Mouse (Mus musculus): ENCODE results near the gene BC037034.

Gene BC037034

DNA sequence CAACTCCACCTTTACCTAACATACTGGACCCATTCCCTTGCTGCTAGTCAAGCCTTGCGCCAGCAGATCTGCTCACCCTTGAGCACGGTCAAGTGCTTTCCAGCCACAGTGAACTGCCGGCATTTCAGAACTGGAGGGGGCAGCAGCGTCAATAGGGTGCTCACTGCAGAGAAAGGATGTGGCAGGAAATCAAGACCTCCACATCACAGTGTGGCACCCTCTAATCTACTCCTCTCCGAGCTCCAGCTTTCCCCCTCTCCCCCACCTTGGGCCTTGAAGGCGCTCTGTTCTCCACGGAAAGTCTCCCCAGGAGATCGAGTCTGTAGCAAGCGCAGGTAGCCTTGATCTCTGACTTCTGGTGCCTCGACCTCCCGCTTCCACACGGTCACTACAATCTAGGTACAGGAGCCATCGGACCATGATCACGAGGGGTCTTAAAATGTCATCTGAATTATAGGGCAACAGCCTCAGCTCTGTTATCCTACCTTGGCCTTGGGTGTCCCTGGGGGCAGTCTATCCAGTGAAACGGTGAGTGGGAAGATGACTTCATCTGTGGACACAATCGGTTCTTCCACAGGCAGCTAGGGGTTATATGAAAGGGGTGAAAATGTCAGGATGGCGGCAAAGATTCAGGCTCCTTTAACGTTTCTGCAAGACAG, 1.1 kb downstream of the BC037034 start:
- CTCF ChIA-PET: interaction anchor here (1.1 kb wide), 1 partner anchor 18 kb away, joined by 4 read pairs; no protein-coding TSS in a partner anchor

DNA sequence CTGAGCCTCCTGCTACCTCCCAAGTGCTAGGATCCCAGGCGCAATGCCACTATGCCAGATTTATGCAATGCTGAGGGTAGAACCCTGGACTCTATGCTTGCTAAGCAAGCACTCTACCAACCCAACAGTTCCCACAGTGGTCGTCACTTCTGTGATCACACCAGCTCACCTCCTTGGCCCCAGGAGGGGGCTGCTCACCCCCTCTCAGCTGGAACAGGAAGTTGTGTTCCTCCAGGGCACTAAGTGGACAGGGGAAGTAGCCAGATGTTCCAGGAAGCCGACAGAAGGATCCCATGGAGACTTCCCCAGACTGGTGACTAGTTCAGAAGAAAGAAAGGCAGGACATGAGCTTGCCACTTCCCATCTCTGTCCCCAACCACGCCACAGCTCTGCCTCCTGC, 1.8 kb downstream of the BC037034 start:
- CTCF ChIA-PET: no interaction called here

DNA sequence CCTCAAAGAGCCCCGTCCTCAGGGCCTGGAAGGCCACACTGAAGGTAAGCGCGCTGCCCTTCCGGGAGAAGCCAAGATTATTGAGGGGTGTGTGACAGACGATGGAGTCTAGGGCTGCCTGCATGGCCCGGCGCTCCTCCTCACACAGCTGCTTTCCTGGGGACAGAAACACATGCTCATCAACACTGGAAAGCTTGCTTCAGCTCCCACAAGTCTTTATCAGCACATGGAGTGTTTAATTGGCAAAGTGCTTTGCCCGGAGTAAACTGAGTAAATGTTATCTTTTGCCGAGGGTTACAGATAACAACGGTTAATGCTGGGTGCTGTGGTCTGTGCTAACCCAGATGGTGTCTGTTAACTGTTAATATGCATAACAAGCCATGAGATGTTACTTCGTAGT, 3.0 kb downstream of the BC037034 start:
- CTCF ChIA-PET: no interaction called here

DNA sequence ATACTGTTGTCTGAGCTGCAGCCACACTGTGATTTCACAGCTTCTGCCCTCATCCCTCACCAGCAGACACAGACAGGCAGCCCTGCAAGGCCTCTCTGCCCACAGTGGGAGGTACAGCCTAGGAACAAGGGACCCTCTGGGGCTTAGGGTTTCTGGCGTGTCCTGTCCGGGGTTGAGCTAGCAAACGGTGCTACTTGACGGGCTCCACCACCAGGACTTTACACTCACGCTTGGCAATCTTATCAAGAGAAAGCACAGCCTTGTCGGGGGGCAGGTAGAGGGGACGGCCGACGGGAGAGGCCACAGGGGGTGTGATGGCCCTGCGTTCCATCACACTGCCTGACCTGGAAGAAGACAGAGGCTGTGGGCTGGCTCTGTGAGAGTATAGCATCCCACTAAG, 3.8 kb downstream of the BC037034 start:
- CTCF ChIA-PET: no interaction called here

DNA sequence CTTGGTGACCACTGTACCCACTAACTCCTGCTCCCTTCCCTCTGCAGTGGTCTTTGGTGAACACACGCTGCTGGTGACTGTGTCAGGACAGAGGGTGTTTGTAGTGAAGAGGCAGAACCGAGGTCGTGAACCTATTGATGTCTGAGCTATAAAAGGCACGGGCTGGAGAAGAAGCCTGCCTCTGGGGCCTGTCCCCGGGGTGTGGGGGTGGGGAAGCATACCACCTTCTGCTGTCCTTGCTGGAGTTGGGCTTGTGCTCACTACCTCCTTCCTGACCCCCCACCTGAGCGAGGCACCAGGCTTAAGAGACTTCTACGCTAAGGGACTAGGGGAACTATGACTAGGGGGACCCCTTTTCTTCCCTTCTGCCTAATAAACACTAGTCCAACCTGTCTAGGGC, 4.8 kb downstream of the BC037034 start:
- CTCF ChIA-PET: no interaction called here

DNA sequence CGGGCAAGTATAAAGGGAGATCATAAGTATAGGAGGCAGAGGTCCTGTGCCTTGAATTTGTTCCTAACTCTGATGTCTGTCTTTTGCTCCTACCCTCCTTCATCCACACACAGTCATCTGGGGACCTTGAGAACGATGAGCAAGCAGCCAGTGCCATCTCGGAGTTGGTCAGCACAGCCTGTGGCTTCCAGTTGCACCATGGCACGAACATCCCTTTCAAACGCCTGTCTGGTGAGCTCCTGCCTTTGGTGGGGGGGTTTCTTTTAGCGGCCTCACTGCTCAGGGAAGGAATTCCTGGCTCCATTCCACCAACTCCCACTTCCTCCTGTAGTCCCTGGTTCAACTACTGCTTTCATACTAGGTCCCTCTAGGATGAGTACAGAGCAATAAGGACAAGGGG, 5.3 kb downstream of the BC037034 start:
- CTCF ChIA-PET: no interaction called here

DNA sequence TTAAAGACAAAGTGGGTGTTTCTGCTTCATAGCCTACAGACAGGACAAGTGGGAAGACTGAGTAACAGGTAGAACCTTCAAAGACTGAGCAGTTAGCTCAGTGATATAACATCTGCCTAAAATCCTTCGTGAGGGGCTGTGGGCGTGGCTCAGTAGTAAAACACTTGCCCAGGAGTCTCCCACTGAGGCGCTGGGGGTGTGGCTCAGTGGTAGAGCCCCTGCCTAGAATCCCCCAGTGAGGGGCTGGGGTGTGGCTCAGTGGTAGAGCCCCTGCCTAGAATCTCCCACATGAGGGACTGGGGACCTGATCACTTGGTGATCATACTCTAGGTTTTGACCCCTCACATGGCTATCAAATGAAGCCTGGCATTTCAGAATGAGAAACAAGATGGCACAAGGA, 5.8 kb downstream of the BC037034 start:
- CTCF ChIA-PET: interaction anchor here (0.7 kb wide), 1 partner anchor 29 kb away, joined by 3 read pairs; no protein-coding TSS in a partner anchor

DNA sequence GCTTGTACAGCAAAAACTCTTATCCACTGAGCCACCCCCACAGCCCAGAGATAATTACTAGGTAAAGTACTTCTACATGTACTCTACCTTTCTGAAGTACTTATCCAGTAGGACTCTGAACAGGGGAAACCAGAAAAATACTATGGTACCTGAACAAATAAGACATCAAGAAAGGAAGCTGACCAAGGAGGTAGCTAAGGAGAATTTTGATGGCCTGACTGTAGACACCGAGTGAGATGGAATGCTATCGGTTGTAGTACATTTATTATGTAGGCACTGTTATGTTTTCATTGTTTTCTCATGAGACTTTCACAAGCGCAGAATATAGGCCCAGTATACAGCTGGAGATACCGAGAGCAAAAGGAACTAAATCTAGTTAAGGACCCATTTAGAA, 6.3 kb downstream of the BC037034 start:
- CTCF ChIA-PET: interaction anchor here (0.7 kb wide), 1 partner anchor 29 kb away, joined by 3 read pairs; no protein-coding TSS in a partner anchor

DNA sequence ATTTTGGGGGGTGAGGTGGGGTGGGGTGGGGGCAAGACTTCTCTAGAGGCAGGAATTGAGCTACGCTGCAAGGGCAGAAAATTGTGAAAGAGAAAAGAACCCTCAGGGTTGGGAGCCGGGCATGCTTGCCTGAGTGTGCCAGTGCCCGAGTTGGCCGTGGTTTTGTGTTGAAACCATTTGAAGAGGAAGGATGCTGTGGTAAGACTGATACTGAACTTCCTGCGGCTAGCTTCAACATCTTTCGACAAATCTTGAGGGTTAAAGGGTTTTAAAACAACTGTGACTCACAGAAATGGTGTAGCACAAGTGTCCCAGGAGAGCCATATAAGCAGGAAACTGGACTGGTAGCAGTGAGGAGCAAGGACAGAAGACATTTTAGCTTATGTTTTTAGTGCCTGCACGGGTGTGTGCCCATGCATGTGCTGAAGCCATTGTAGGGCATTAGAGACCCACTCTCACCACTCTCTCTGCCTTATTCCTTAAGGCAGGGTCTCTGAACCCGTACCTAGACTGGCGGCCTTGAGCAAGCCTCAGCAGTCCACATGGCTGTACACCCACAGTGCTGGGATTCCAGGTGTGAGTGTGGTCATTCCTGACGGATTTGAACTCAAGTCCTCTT, 6.8 kb downstream of the BC037034 start:
- CTCF ChIA-PET: interaction anchor here (0.7 kb wide), 1 partner anchor 28 kb away, joined by 3 read pairs; no protein-coding TSS in a partner anchor

DNA sequence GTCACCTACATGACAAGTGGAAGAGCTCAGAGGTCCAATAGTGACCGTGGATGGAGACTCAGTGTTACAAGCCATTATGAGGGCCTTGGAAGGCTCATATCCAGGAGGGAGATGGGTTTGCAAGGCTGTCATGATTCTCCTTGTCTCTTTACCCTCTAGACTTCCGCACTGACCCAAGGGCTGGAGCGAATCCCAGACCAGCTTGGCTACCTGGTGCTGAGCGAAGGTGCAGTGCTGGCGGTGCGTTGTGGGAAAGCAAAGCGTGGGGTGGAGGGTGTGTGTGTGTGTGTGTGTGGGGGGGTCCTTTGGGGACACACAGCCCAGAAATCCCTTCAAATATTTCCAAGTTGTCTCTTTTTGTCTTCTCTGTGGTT, 7.8 kb downstream of the BC037034 start:
- CTCF ChIA-PET: no interaction called here

DNA sequence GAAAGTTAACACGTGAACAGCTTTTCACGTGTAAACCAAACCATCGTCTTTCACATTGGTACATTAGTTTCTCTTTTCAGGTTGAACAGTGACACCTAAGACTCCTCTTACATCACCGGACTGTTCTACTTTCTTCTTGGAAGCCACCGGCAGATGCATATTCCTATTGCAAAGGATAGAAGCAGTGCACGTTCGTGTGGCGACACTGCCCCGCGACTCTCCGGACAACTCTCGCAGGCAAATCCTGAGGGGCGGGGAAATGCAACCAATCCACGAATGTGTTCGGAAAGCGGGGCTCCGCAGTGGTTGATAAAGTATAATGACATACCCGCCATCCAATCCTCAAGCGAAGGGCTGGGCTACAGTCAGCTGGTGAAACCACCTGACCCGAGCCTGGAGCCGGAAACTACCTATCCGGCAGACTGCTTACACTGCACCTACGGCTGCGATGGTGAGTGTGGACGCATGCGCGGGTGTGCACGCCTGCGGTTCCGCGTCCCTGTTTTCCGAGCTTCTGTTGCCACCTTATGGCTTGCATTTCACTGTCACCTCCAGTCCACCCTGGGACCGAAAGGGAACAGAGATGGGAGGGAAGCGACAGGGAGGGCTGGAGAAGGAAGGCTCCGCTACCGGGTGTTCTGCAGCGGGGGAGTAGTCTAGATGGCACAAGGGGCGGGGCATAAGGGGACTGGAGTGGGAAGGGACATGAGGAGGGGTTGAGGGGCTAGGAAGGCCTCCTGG, 8.3 kb downstream of the BC037034 start, which contains the start of gene Lamtor4:
TSS of gene Lamtor4 (plus strand) at position 130 of the 741 bp plus-strand sequence.
- CTCF ChIA-PET: no interaction called here

DNA sequence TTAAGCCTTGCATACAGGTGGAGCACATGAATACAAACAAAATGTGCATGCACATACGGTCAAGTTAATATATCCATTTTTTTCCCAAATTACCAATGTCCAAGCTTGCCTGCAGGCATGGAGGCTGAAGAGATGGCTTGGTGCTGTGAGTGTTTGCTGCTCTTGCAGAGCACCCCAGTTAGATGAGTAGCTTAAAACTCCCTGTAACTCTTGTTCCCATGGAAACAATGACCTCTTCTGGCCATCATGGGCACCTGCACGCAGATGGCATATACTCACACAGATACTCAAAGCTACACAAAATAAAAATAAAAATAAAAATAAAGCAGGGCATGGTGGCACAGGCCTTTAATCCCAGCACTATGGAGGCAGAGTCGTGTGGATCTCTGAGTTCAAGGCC, 10.8 kb downstream of the BC037034 start:
- CTCF ChIA-PET: interaction anchor here (1.2 kb wide), 1 partner anchor 31 kb away, joined by 3 read pairs; no protein-coding TSS in a partner anchor

DNA sequence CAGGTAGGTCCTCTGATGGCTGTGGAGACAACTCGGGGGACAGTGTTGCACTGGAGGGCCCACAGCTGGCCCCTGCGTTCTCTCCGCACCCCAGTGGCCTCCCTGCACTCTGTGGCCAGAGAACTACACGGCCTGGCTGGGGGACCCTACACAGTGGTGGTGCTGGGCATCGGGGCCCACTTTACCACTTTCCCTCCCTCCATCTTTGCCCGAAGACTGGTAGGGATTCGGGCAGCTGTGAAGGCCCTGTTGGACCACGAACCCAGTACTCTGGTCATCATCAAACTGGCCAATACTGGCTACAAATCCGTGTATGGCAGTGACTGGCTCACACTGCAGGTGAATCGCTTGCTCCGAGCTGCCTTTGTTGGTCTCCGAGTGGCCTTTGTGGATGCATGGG, 12.7 kb downstream of the BC037034 start:
- CTCF ChIA-PET: no interaction called here

DNA sequence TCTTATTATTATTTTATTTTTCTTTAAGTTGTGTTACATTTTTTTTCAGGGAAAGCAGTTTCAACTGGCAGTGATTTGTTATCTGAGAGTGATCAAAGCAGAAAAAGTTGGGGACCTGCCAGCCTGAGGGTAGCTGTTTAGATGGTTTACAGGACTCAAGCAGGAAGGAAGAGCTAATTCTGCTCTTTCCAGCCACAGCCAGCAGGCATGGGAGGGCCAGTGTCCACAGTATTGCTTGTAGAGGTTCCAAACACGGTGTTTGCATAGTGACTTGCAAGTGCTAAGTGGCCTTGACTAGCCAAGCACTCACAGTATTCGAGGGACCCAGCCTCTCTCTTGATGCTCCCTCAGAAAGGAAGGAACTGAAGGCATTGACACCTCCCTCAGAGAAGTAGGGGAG, 22.3 kb downstream of the BC037034 start:
- CTCF ChIA-PET: no interaction called here

DNA sequence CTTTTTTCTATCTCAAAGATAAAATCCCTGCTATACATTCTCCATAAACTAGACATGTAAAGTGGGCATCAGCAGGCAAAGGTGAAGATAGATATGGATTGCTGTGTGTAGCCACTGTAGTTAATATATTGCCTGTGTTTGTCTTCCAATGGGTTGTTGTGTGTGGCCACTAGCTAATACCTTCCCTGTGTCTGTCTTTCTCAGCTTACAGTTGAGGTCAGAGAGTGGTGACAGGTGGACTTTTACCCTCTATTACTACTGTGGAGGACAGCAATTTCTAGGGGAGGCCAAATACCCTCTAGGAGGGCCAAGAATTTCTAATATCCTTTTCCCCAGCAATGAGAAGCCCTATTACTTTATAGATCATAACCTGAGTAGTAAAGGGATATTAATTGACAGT, 29.6 kb downstream of the BC037034 start:
- CTCF ChIA-PET: no interaction called here

DNA sequence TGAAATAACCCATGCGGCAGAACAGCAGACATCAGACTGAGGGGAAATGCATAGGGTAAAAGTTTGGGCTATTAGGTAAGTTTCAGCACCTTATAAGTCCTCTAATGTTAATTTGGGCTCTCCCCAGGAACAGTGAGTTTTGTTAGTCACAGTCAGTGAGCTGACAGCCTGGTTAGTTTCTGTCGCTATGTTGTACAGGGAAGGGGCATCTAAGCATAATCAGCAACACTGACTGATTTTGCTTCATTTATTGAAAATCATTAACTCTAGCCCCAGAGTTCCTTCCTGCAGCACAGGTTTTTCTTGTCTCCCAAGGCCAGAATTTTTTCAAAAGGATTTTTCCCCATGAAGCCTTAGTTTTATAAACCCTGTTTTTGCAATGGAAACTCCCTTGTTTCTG, 30.1 kb downstream of the BC037034 start:
- CTCF ChIA-PET: no interaction called here

DNA sequence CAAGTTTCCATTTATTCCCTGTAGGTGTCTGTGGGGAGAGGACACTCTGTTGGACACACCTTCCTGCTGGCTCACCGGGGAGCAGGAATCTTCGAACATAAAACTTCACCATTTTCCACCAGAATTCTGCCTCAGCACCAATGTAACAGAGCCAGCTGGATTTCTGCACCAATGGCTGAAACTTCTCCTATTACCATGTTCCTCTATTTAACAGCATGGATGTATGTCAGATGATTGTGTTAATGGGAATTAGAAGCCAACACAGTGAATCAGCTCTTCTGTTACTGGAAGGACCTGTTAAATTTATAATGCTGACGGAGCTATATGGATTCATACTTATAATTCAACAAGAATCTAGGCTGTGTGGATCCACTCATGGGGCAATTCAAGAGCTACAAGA, 34.3 kb downstream of the BC037034 start:
- CTCF ChIA-PET: interaction anchor here (0.6 kb wide), 1 partner anchor 579 kb away, joined by 4 read pairs; no protein-coding TSS in a partner anchor

DNA sequence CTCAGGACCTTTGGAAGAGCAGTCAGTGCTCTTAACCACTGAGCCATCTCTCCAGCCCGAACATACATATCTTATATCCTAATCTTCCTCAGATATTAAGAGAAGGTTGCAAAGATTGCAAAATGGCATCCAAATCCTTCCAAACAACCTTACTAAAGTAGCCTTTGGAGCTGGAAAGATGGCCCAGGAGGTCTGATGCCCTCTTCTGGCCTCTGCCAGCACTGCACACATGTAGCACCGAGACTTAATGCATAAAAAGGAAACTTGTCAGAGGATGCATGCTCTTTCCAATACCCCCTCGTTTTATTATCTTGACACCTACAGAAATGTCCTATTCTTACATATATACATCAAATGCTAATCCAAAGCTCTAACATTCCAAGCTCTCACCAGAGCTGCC, 35.8 kb downstream of the BC037034 start:
- CTCF ChIA-PET: no interaction called here

DNA sequence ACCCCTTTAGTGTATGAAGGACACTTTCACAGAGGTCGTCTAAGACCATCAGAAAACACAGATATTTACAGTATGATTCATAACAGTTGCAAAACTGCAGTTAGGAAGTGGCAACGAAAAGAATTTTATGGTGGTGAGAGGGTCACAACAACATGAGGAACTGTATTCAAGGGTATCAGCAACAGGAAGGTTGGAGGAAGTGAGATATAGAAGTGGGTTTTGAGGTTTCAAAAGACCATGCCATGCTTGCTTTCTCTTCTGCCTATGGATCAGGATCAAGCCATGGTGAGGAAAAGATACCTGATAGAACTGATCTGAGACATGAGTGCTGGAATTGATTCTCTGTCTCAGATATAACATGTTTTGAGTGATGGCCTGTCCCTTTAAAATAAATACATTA, 36.5 kb downstream of the BC037034 start:
- CTCF ChIA-PET: no interaction called here

DNA sequence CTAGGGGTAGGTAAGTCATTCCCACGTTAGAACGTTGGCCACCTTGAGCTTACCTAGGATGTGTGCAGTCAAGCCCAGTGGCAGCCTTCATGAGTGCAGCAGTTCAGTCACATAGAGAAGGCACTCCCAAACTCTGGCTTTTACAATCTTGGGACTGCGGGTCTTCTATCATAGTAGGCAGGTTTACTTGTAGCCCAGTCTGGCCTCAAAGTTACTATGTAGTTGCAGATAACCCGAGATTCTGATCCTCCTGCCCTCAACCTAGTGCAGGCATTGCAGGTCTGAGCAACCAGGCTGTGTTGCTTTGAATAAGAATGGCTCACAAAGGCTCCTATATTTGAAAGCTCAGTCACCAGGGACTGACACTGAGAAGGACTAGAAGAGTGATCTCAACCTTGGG, 37.3 kb downstream of the BC037034 start:
- CTCF ChIA-PET: no interaction called here

DNA sequence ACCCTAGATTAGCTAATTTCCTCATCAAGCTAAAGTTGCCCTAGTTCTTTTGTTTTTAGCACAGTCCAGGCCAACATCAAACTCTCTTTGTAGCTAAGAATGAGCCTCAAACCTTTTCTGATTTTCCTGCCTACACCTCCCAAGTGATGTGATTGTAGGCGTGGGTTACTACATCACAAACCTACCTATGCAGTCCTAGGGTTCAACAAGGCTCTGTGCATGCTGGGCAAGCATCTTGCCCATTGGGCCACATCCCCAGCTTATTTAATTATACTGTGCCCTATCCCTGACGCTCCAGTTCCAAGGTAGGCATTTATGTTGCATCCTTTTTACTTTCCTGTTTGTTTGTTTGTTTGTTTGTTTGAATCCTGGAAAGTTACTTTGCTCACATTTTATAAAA, 38.1 kb downstream of the BC037034 start, which contains the start of gene Nxpe5:
TSS of gene Nxpe5 (plus strand) at position 199 of the 400 bp plus-strand sequence.
- CTCF ChIA-PET: interaction anchor here (0.7 kb wide), 1 partner anchor 295 kb away, joined by 3 read pairs; no protein-coding TSS in a partner anchor

DNA sequence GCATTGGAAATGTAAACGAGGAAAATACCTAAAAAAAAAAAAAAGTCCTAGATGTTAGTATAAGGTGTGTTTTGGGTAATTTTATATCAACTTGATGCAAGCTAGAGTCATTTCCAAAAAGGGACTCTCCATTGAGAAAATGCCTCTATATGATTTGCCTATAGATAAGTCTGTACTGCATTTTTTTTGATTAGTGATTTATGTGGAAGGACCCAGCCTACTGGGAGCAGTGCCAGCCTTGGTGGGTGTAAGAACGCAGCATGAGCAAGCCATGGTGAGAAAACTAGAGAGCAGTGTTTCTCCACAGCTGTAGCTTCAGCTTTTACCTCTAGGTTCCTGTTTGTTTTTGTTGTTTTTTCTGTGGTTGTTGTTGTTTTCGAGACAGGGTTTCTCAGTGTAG, 40.5 kb downstream of the BC037034 start:
- CTCF ChIA-PET: no interaction called here

DNA sequence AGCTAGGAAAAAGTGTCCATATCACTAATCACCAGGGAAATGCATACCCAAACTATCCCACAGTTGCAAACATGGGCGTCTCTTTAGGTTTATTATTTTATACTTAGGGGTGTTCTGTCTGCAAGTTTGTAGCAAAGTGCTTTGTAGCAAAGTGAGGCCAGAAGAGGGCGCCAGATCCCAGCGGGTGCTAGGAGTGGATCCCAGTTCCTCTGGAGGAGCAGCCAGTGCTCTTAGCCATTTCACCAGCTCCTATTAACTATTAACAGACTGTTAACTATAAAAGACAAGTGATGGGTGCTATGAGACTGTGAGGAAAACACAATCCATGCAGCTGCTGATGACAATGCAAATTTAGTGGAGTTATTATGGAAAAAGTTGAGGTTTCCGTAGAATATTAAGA, 41.7 kb downstream of the BC037034 start:
- CTCF ChIA-PET: interaction anchor here (0.8 kb wide), 1 partner anchor 31 kb away, joined by 3 read pairs; no protein-coding TSS in a partner anchor

Data from spleen, embryonic (tissue).